ENCODE assay signal across 9 mouse cellular contexts in genomic region chr13:88828362-88828761, GRCm38 (mm10). TPM values are rescaled to one million over a fixed set of nuclear protein-coding genes. Genes with fewer than 3 reads are reported as not detected.
DNase-seq lines count a peak whose midpoint lies in the region; ATAC-seq and TF ChIP-seq lines count a peak whose summit lies in the region.
"Had no signal": no experiment of that assay in that cellular context is flagged by ENCODE, and none has a peak within 500 bp of the region (broad histone marks: within the 10 kb centered on the region; RNA-seq: fewer than 3 reads in every experiment).

No protein-coding gene starts in this region.

- H3K4me3 ChIP-seq in heart, embryonic 12.5 days: peak overlapping the region; percentile 42
- no peak overlapping the region for H3K4me3 ChIP-seq in macrophage (ENCODE audit: inconsistent target)
- H3K4me3 ChIP-seq in cerebellum, adult 2 months (replicated peaks; ENCODE audit: insufficient read depth, low read depth, low read length): no peak overlapping the region

- peak overlapping the region; percentile 56 for H3K27ac ChIP-seq in heart, embryonic 12.5 days (ENCODE audit: poor library complexity, severe bottlenecking)
- H3K27ac ChIP-seq in macrophage: peak overlapping the region; percentile 25; the same call in 1 of the 2 replicates
- H3K27ac ChIP-seq in cerebellum, adult 2 months (ENCODE audit: insufficient read depth, low read length): no peak overlapping the region

- no peak for DNase-seq in heart, adult 9 months (ENCODE audit: low spot score in 2 of 2)
- DNase-seq in A20 (ENCODE audit: low read depth, low spot score): peak; percentile 61
- no peak for DNase-seq in cerebellum, adult 2 months
- DNase-seq in urinary bladder, adult 18-20 months (ENCODE audit: low spot score in 2 of 2): no peak
- DNase-seq: kidney, postnatal 4 days had no signal

- no peaks in the 10 kb centered on the region for H3K27me3 ChIP-seq in heart, embryonic 12.5 days (replicated peaks)
- H3K27me3 ChIP-seq in cerebellum, adult 2 months (ENCODE audit: control insufficient read depth, insufficient read depth, low read length): no peaks in the 10 kb centered on the region

- H3K79me2 ChIP-seq in macrophage (ENCODE audit: inconsistent target): no peaks in the 10 kb centered on the region

- no peak for TF ChIP-seq CTCF in cerebellum, adult 2 months (IDR thresholded peaks at IDR 0.05; ENCODE audit: borderline replicate concordance, insufficient read depth, low read depth, low read length)

- H3K36me3 ChIP-seq in heart, embryonic 12.5 days: no peaks in the 10 kb centered on the region
- no peaks in the 10 kb centered on the region for H3K36me3 ChIP-seq in macrophage (ENCODE audit: inconsistent target)

- no peak for TF ChIP-seq POLR2A in cerebellum, adult 2 months (IDR thresholded peaks at IDR 0.05; ENCODE audit: borderline replicate concordance, insufficient read depth, low read length)

- no peak overlapping the region for H3K9ac ChIP-seq in heart, embryonic 12.5 days

- ATAC-seq in heart, embryonic 12.5 days (ENCODE audit: insufficient number of reproducible peaks, low FRiP score): peak; percentile 48
- ATAC-seq in granulocyte monocyte progenitor cell, adult 5-6 weeks (replicated peaks; ENCODE audit: poor library complexity, severe bottlenecking): peak; percentile 99
- ATAC-seq in cerebellum, adult (ENCODE audit: insufficient number of reproducible peaks, low FRiP score, low TSS enrichment): no peak

- H3K4me2 ChIP-seq in heart, embryonic 12.5 days: peak overlapping the region; percentile 66

- no peaks in the 10 kb centered on the region for H3K9me3 ChIP-seq in heart, embryonic 12.5 days (replicated peaks)

- 11% methylated on average over 10 of the region's 10 CpGs for WGBS in heart, embryonic 12.5 days
- 7% methylated on average over 10 of the region's 10 CpGs for WGBS in macrophage (ENCODE audit: missing documents)
- 78% methylated on average over 10 of the region's 10 CpGs for WGBS in cerebellum, adult 2 months

- H3K4me1 ChIP-seq in heart, embryonic 12.5 days (replicated peaks): no peaks in the 10 kb centered on the region; the same call in 1 of the 2 replicates
- H3K4me1 ChIP-seq in cerebellum, adult 2 months (ENCODE audit: control insufficient read depth, insufficient read depth, low read length): no peaks in the 10 kb centered on the region

RNA-seq across cellular contexts. Expression of gene Edil3, which starts 7.1 kb away (rescaled TPM):
- polyA plus RNA-seq in heart, embryonic 12.5 days (2016; fragmentation: Nextera tagmentation; extraction: Ambion mirVana): 15.6 and 16.5 TPM in 2 replicates
- total RNA-seq in granulocyte monocyte progenitor cell, adult 5-6 weeks (2014; fragmentation: Nextera tagmentation): not detected in 2 replicates
- total RNA-seq in granulocyte monocyte progenitor cell, adult 5-6 weeks (2017): 0.09 TPM in 1 of 2 replicates, not detected in the other
- 10 to 100 TPM in 3 of 26 experiments, 1 to 10 TPM in 16, under 1 TPM in 7; 0.25 to 14.7 (median 2.2) TPM for total RNA-seq in macrophage (2018; cell fraction: chromatin; rRNA removed)
- total RNA-seq in macrophage (2018; cell fraction: cytosol; rRNA removed): 1 to 10 TPM in 5 of 26 experiments, under 1 TPM in 21; 0.04 to 1.4 (median 0.49) TPM
- 10 to 100 TPM in 1 of 26 experiments, 1 to 10 TPM in 14, under 1 TPM in 11; 0.25 to 19.6 (median 2.2) TPM for total RNA-seq in macrophage (2018; cell fraction: nucleus; rRNA removed)
- 0.52 to 1.3 TPM (median 0.62 TPM) in 3 replicates for polyA plus RNA-seq in macrophage (2018)
- 45.3 and 51.4 TPM in 2 replicates for polyA plus RNA-seq in cerebellum, adult 2 months (2012; rRNA removed)
